Mouse (Mus musculus) heart, postnatal 10 days (tissue): ENCODE data around the gene Timm10. TPM values are rescaled to one million over a fixed set of nuclear protein-coding genes. Genes with fewer than 3 reads are reported as not detected.

ENCODE experiments used
- DNase-seq, 2 experiments: peaks; one replicate each; pipeline ENCODE4 v3.0.0; 2021
- intact Hi-C: fragments of 180-260 bp; cut with DNase I; formaldehyde crosslinking; loops from one replicate; pipeline ENCODE4 v1.15.1; 2025
- total RNA-seq, 2 experiments: library from RNA; stranded (reverse); gene quantifications; 2 replicates each; pipeline ENCODE4 v1.2.3; 2021

Gene Timm10
- total RNA-seq, 2 experiments from 2014 or later: 122 to 124 TPM

- DNase-seq: peak in 1 of 2 experiments; percentile 29
- intact Hi-C loops: no loop called here
Observed at GRCm38 (mm10) chr2:84811880-84812279, 14.9 kb upstream of the Timm10 start.

DNA sequence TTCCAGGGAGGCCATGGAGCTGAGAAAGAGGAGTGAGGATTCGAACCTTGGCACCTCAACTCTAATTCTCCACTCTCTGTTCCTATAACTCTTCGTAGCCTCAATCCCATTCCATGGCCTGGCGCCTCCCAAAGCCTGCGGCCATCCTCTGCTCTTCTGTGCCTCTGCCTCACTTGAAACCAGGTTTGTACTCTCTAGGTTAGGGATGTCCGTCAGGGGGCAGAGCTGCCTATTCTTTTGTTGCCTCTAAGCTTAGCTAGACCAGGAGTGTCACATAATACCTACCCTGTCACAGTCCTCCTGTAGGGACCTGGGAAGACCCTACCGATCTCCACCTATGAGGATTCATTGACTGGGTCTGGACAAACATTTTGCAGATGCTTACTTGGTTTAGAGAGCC lies 14.1 kb upstream of the Timm10 start:
- intact Hi-C loops: no loop called here
- DNase-seq: no peak

- intact Hi-C loops: no loop called here
- DNase-seq: peak; percentile 69 to 77
Observed at GRCm38 (mm10) chr2:84819861-84820260, 6.9 kb upstream of the Timm10 start.

DNA sequence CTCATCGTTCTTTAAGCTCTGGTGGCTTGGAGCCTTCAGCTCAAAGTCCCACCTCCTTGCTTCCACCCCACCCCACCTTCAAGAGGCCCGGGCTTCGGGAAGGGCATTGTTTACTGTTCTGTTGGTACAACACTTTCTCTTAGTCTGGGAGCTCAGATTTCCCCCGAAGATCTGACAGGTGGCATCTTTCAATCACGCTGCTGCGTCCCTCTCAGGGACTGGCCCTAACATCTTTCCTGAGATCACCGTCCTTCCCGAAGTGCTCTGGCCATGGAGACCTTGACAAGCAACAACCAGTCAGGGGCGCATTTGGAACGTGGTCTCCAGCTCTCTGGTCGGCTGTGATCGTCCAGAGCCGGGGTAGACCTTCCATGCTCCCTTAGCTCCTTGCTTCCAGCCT lies 4.2 kb upstream of the Timm10 start, which contains the start of gene Smtnl1:
Smtnl1 (minus strand) TSS at position 101 of the 400 bp plus-strand sequence.
- DNase-seq: no peak
- intact Hi-C loops: no loop called here

GRCm38 (mm10) chr2:84823237-84823636 lies 3.6 kb upstream of the Timm10 start:
- DNase-seq: no peak
- intact Hi-C loops: no loop called here

DNA sequence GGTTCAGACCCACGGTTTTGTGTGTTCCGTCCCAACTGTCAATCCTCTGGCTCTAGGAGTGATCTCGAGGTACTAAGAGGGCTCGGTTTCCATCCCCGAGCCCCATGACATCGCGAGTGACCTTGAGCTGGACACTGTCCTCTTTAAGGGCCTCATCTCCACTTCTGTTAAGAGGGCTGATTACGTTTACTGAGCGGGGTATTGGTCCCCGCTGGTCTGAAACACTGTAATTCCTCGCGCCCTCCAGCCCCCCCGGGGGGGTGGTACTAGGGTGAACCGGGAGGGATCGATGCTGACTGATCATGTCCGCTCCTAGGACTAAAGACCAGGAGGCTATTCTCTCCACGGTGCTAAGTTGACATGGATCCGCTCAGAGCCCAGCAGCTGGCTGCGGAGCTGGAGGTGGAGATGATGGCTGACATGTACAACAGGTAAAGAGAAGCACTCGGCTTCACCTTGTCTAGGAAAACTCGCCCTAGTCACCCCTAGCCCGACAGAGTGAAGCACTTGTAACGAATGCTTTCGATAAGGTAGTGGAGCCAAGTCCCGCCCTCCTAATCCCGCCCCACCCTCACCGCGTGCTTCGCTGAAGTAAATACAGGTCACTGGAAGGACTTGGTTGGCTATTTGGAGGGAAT lies 605 bp downstream of the Timm10 start:
- intact Hi-C loops: no loop called here
- peak; percentile 32 to 46 for DNase-seq

DNA sequence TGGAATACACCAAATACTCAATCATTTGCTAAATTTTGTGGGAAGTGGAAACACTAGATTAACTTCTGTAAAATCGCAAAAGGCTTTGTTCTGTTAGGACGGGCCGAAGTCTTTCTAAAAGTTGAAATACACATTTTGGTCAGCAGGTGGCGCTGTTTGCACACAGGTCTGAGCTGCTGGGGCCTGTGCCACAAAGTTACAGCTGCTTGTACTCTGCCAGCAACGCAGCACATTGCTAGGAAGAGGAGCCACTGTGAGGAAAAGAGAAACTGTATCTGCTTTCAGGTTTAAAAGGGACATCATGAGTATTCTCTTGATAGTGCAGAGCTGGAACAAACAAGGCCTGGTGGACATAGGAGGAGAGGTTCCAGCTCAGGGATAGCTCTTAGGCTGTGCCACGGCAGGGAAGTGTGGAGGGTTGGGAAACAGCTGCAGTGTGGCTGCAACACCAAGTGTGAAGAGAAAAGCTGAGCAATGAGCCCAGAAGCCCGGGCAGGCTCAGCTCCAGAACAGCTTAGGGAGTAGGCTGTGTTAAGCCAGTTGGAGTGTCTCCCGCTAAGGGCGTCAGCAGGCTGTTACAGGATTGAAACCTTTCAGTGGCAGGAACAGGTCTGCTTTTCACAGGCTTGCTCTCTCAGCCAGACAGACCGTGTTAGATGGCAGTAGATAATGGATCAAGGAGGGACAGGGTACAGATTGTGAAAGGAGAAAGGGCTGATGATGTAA lies 5.0 kb downstream of the Timm10 start:
- peak; percentile 93 to 95 for DNase-seq
- intact Hi-C loops: loop anchor here (1.0 to 10.0 kb wide), 4 partner anchors 23 to 173 kb away; no protein-coding TSS in a partner anchor

DNA sequence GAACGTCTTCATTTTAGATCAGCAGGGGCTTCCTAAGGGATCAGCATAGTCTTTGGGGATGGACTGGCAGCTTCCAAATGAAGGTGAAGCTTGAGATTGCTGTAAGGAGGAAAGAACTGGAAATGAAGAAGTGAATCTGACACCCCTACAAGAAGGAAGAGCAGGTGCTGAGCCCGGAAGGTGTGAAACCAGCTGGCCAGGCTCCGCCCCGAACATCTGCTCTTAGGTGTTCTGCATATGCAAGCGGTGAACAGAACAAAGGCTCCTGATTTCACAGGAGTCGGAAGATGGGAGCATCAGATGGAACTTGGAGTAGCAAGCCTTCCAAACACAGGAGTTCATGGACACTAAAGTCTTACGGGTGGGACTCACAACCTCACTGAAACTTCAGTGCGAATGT lies 10.3 kb downstream of the Timm10 start:
- intact Hi-C loops: loop anchor here (10.0 kb wide), 1 partner anchor 168 kb away; no protein-coding TSS in a partner anchor
- no peak for DNase-seq

- intact Hi-C loops: loop anchor here (10.0 kb wide), 1 partner anchor 167 kb away; no protein-coding TSS in a partner anchor
- no peak for DNase-seq
Observed at GRCm38 (mm10) chr2:84837817-84838592, 11.2 kb downstream of the Timm10 start.

GRCm38 (mm10) chr2:84838593-84838949 lies 11.8 kb downstream of the Timm10 start, which contains the start of gene Slc43a1:
TSS of gene Slc43a1 (plus strand) at chr2:84838850.
- intact Hi-C loops: loop anchor here (10.0 kb wide), 1 partner anchor 166 kb away; no protein-coding TSS in a partner anchor
- DNase-seq: no peak

DNA sequence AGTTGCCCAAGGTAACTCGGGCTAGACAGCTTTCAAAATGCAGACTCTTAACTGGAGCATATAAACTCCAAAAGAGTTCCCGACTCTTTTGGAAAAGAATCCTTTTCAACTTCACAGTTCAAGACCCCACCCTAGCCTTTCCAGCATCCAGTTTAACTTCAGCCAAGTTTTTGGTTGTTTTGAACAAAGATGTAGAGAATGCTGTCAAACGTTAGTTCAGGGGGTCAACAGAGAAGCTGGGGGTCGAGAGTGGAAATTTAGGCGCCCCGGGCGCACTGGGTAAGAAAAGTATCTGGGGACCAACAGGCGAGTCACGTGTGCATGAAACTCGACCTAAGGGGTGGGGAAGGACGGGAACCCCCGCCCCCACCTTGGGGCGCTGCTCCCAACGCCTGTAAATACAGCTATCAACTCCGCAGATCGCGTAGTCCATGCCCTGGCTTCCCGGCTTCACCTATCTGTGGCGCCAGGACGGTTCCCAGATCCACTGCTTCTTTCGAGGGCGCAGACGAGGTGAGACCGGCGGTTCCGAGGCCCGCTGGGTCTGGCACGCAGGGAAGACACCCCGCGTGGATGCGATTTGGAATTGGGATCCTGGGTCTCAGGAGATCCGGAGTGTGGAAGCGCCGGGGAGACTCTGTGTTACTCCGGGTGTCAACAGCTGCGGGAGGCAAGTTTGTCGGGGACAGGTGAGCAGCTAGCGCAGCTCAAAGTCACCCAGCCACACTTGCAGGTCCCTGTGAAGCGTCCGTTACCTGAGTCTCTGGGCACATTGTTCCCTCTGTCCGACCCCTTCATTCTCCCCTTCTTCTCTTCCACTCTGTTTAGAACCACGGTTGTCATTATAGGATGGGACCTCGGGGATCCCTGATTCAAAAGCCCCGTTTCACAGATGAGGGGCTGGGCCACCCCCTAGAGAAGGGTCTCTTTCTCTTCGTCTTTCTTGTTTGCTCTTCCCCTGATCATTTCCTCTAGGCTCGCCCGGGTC lies 12.5 kb downstream of the Timm10 start:
- intact Hi-C loops: loop anchor here (10.0 kb wide), 1 partner anchor 166 kb away; no protein-coding TSS in a partner anchor
- peak in 1 of 2 experiments; percentile 44 for DNase-seq

DNA sequence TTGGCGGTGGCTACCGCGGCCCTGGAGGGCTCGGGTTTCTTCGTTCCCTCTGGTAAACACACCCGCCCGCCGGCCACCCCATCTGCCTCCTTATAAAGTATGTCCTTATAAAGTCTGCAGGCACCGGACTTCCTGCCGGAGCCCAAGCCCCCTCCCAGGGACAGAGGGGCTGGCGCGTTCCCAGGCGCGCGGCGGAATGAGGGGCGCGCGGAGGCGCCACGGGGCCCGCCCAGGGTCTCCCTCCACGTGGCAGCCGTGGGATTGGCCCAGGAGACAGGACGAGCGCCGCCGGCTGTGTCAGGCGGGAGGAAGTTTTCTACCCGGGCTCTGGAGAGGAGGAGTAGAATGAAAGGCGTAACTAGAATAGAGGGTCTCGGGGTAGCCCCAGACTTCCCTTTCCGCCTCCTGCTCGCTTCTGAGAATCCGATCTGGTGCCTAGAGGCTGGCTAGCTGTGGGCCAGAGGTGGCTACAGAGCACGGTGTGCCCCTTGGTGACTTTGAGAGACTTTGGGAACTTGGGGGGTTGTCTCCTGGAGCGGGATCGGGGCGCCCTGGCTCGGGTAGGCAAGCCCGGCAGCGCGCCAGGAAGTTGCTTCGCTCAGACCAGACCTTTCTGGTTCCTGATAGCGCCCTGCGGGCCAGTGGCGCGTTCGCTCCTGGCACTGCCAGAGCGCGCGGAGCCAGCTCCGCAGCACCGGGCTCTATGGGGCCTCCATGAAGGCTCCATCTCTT lies 13.4 kb downstream of the Timm10 start:
- intact Hi-C loops: no loop called here
- DNase-seq: peak; percentile 78 to 81

GRCm38 (mm10) chr2:84840748-84841563 lies 14.2 kb downstream of the Timm10 start:
- DNase-seq: no peak
- intact Hi-C loops: no loop called here

- DNase-seq: no peak
- intact Hi-C loops: no loop called here
Observed at GRCm38 (mm10) chr2:84841905-84842304, 15.1 kb downstream of the Timm10 start.

DNA sequence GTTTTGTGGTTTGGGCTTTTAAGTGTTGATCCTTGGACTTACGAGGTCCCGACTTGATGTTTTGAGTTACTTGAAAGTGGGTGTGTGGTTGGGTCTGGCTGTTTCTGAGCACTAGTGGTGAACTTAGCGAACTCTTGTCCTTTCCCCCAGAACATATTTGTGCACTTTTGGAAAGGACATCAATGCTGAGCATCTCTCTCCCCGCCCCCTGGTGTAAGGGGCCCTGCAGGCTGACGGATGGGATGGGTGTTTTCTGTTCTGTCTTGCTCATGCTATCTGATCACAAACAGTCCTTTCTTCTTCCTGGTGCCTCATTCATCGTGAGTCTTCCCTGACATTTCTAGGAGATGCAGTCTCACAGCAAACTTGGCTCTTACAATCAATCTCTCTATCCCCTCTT lies 16.9 kb downstream of the Timm10 start:
- no peak for DNase-seq
- intact Hi-C loops: no loop called here

DNA sequence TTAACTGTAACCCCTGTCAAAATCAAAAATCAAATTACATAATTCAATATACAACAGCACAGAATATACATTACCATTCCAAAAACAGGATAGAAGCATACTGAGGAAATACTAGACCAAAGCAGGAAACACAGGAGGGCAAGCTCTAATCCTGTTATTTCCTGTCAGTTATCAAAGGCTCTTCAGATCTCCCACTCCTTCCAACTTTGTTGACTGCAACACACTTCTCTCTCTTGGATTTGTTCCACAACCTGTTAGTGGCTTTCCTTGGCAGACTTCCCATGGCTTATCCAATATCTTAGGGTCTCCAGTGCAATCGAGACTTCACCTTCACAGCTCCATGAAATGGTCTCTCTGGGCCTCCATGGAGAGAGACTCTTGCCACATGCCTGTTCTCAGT lies 18.4 kb downstream of the Timm10 start:
- intact Hi-C loops: no loop called here
- no peak for DNase-seq

DNA sequence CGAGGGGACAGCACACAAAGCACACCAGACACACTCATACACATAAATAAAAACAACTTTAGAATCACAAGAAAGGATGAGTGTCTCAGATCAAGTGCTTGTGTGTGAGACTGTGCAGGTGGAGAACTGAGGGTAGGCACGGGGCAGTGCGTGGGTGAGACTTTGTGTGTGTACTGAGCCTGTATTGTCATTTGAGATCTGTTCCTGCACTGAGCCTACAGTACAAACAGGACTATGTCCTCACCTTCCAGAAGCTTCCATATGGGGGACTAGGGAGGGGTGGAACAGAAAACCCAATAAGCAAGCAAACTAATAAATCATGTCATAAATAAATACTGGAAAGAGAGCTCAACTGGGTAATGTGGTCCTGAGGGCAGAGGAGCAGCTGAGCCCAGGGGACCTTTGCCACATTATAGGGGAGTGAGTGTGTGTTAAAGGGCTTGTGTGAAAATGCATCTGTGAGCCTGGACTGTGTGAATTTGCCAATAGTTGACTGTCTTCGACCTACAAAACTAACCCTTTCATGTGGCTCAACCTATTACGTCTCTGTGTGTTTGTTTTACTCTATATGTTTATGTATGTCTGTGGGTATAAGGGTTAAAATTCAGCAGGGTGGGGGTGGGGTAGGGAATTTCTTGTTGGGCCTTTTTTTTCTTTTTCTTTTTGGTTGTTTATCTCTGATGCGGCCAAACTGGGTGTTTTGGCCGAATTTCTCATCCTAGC lies 23.8 kb downstream of the Timm10 start:
- intact Hi-C loops: no loop called here
- no peak for DNase-seq
